Mouse (Mus musculus): ENCODE data around the gene Ccdc167.

Gene Ccdc167

GRCm38 (mm10) chr17:29684275-29684674, 32.6 kb downstream of the Ccdc167 start:
- no peak for DNase-seq (ENCODE audit: low read depth)

GRCm38 (mm10) chr17:29683127-29683526, 33.7 kb downstream of the Ccdc167 start:
- peak; percentile 6 for DNase-seq (ENCODE audit: low read depth)

- no peak for DNase-seq (ENCODE audit: low read depth)
Measured at GRCm38 (mm10) chr17:29682261-29682660, 34.6 kb downstream of the Ccdc167 start.

GRCm38 (mm10) chr17:29681669-29682068, 35.2 kb downstream of the Ccdc167 start:
- no peak for DNase-seq (ENCODE audit: low read depth)

GRCm38 (mm10) chr17:29680921-29681320, 35.9 kb downstream of the Ccdc167 start:
- DNase-seq (ENCODE audit: low read depth) = no peak

GRCm38 (mm10) chr17:29680174-29680573, 36.7 kb downstream of the Ccdc167 start:
- DNase-seq (ENCODE audit: low read depth) = no peak

- no peak for DNase-seq (ENCODE audit: low read depth)
Measured at GRCm38 (mm10) chr17:29679038-29679767, 37.6 kb downstream of the Ccdc167 start.

GRCm38 (mm10) chr17:29678526-29678925, 38.3 kb downstream of the Ccdc167 start:
- no peak for DNase-seq (ENCODE audit: low read depth)

- no peak for DNase-seq (ENCODE audit: low read depth)
Measured at GRCm38 (mm10) chr17:29673325-29673724, 43.5 kb downstream of the Ccdc167 start.

- peak; percentile 57 for DNase-seq (ENCODE audit: low read depth)
Measured at GRCm38 (mm10) chr17:29671021-29671420, 45.8 kb downstream of the Ccdc167 start.

- DNase-seq (ENCODE audit: low read depth) = peak; percentile 10
Measured at GRCm38 (mm10) chr17:29669936-29670335, 46.9 kb downstream of the Ccdc167 start.

GRCm38 (mm10) chr17:29669030-29669429, 47.8 kb downstream of the Ccdc167 start:
- DNase-seq (ENCODE audit: low read depth) = no peak

GRCm38 (mm10) chr17:29668051-29668986, 48.5 kb downstream of the Ccdc167 start:
- no peak for DNase-seq (ENCODE audit: low read depth)

GRCm38 (mm10) chr17:29662145-29662544, 54.7 kb downstream of the Ccdc167 start:
- DNase-seq (ENCODE audit: low read depth) = no peak

- no peak for DNase-seq (ENCODE audit: low read depth)
Measured at GRCm38 (mm10) chr17:29660762-29661391, 56.0 kb downstream of the Ccdc167 start.

- DNase-seq (ENCODE audit: low read depth) = peak; percentile 73
Measured at GRCm38 (mm10) chr17:29660076-29660761, 56.6 kb downstream of the Ccdc167 start, which contains the start of gene Cmtr1. Cmtr1 (plus strand) TSS chr17:29660595.

GRCm38 (mm10) chr17:29658249-29658648, 58.6 kb downstream of the Ccdc167 start:
- no peak for DNase-seq (ENCODE audit: low read depth)

- DNase-seq (ENCODE audit: low read depth) = no peak
Measured at GRCm38 (mm10) chr17:29642219-29642618, 74.6 kb downstream of the Ccdc167 start.

GRCm38 (mm10) chr17:29640971-29641370, 75.9 kb downstream of the Ccdc167 start:
- DNase-seq (ENCODE audit: low read depth) = no peak

- peak; percentile 37 for DNase-seq (ENCODE audit: low read depth)
Measured at GRCm38 (mm10) chr17:29637895-29638294, 78.9 kb downstream of the Ccdc167 start.

GRCm38 (mm10) chr17:29637377-29637776, 79.5 kb downstream of the Ccdc167 start:
- no peak for DNase-seq (ENCODE audit: low read depth)
